In the genomic region with DNA sequence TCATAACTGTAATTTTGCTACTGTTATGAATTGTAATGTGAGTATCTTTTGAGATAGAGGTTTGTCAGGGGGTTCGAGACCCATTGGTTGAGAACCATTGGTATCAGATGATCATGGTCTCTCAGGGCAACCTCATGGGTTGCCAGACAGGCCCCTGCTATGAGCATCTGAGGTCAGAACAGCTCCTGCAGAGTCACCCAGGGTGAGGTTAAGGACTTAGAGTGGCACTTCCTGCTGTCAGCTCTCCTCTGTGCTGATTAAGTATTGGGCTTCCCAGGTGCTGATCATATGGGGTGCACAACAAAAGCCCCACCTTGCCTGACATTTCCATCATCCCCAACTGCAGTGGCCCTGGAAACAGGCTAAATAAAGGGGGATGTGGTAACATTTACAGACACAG, we compare ENCODE assay signal across 19 mouse cellular contexts. TPM values are rescaled to one million over a fixed set of nuclear protein-coding genes. Genes with fewer than 3 reads are reported as not detected.
A peak's percentile ranks its signal among the peaks of the same experiment; 100 is the strongest.
DNase-seq lines count a peak whose midpoint lies in the region; ATAC-seq lines count a peak whose summit lies in the region.
"Had no signal": no experiment of that assay in that cellular context is flagged by ENCODE, and none has a peak within 500 bp of the region (broad histone marks: within the 10 kb centered on the region; RNA-seq: fewer than 3 reads in every experiment).

No protein-coding gene starts in this region.

- H3K9me3 ChIP-seq in limb, embryonic 10.5 days (replicated peaks) = no peaks in the 10 kb centered on the region
- H3K9me3 ChIP-seq in forebrain, embryonic 12.5 days = no peaks in the 10 kb centered on the region
- no peaks in the 10 kb centered on the region for H3K9me3 ChIP-seq in forebrain, embryonic 16.5 days (ENCODE audit: control insufficient read depth, low read length)
- H3K9me3 ChIP-seq in hindbrain, embryonic 16.5 days (ENCODE audit: control insufficient read depth, low read length) = no peaks in the 10 kb centered on the region
- H3K9me3 ChIP-seq: embryonic facial prominence, embryonic 12.5 days had no signal

- ATAC-seq in common myeloid progenitor, adult 5-6 weeks (replicated peaks; ENCODE audit: low read depth, poor library complexity, severe bottlenecking) = 0 out of 2 replicates have a peak, but pooled peaks have one; percentile 45
- ATAC-seq in hematopoietic stem cell, adult 5-6 weeks (replicated peaks in 1 of 2; ENCODE audit: insufficient read depth in 1 of 2, low FRiP score in 2 of 2, low TSS enrichment in 1 of 2, low read depth in 1 of 2, poor library complexity in 2 of 2, severe bottlenecking in 2 of 2) = peak; percentile 68 to 76
- ATAC-seq in forebrain, embryonic 12.5 days (ENCODE audit: low FRiP score) = no peak
- ATAC-seq in forebrain, embryonic 16.5 days = no peak
- no peak for ATAC-seq in hindbrain, embryonic 16.5 days
- ATAC-seq: forebrain, embryonic 14.5 days; forebrain, postnatal 0 days had no signal

- intact Hi-C loops in heart, postnatal 10 days (cut with DNase I) = no loop called here

- no peaks in the 10 kb centered on the region for H3K36me3 ChIP-seq in limb, embryonic 10.5 days
- no peaks in the 10 kb centered on the region for H3K36me3 ChIP-seq in forebrain, embryonic 12.5 days (replicated peaks)
- H3K36me3 ChIP-seq in forebrain, embryonic 16.5 days (ENCODE audit: control insufficient read depth, insufficient read depth) = no peaks in the 10 kb centered on the region
- H3K36me3 ChIP-seq in hindbrain, embryonic 16.5 days (ENCODE audit: control insufficient read depth, insufficient read depth, low read length) = no peaks in the 10 kb centered on the region
- H3K36me3 ChIP-seq: embryonic facial prominence, embryonic 12.5 days had no signal

- no peak overlapping the region for H3K9ac ChIP-seq in forebrain, embryonic 12.5 days
- H3K9ac ChIP-seq in forebrain, embryonic 16.5 days (replicated peaks; ENCODE audit: low read depth, low read length) = no peak overlapping the region
- H3K9ac ChIP-seq in hindbrain, embryonic 16.5 days (ENCODE audit: low read depth, low read length) = no peak overlapping the region
- H3K9ac ChIP-seq: embryonic facial prominence, embryonic 12.5 days; forebrain, postnatal 0 days had no signal

- H3K4me2 ChIP-seq in forebrain, embryonic 12.5 days = no peak overlapping the region
- H3K4me2 ChIP-seq in forebrain, embryonic 16.5 days (ENCODE audit: low read length) = no peak overlapping the region
- no peak overlapping the region for H3K4me2 ChIP-seq in hindbrain, embryonic 16.5 days (ENCODE audit: low read length)
- H3K4me2 ChIP-seq: embryonic facial prominence, embryonic 12.5 days had no signal

- 0 out of 2 replicates have a peak overlapping the region, but pooled peaks have one; percentile 21 for H3K27ac ChIP-seq in limb, embryonic 10.5 days
- no peak overlapping the region for H3K27ac ChIP-seq in forebrain, embryonic 12.5 days
- no peak overlapping the region for H3K27ac ChIP-seq in forebrain, embryonic 16.5 days (ENCODE audit: low read length)
- H3K27ac ChIP-seq in hindbrain, embryonic 16.5 days (ENCODE audit: low read depth, low read length) = no peak overlapping the region
- H3K27ac ChIP-seq: embryonic facial prominence, embryonic 12.5 days had no signal

- WGBS in limb, embryonic 10.5 days = 84% methylated on average over 1 of the region's 1 CpGs
- WGBS in forebrain, embryonic 12.5 days = 88% methylated on average over 1 of the region's 1 CpGs
- 92% methylated on average over 1 of the region's 1 CpGs for WGBS in forebrain, embryonic 16.5 days
- WGBS in hindbrain, embryonic 16.5 days = 95% methylated on average over 1 of the region's 1 CpGs

- no peaks in the 10 kb centered on the region; the same call in 1 of the 2 replicates for H3K27me3 ChIP-seq in limb, embryonic 10.5 days (ENCODE audit: low read depth, poor library complexity, severe bottlenecking)
- no peaks in the 10 kb centered on the region for H3K27me3 ChIP-seq in forebrain, embryonic 12.5 days
- no peaks in the 10 kb centered on the region for H3K27me3 ChIP-seq in forebrain, embryonic 16.5 days (replicated peaks; ENCODE audit: control insufficient read depth, insufficient read depth, low read length)
- H3K27me3 ChIP-seq in hindbrain, embryonic 16.5 days (replicated peaks; ENCODE audit: control insufficient read depth, insufficient read depth, low read length) = no peaks in the 10 kb centered on the region; the same call in 1 of the 2 replicates
- H3K27me3 ChIP-seq: embryonic facial prominence, embryonic 12.5 days had no signal

- H3K4me3 ChIP-seq in limb, embryonic 10.5 days = no peak overlapping the region
- H3K4me3 ChIP-seq in forebrain, embryonic 12.5 days (replicated peaks) = no peak overlapping the region
- H3K4me3 ChIP-seq in forebrain, embryonic 16.5 days (replicated peaks; ENCODE audit: low read length) = no peak overlapping the region
- H3K4me3 ChIP-seq in hindbrain, embryonic 16.5 days (ENCODE audit: low read length) = no peak overlapping the region
- H3K4me3 ChIP-seq: embryonic facial prominence, embryonic 12.5 days had no signal

- DNase-seq in heart, adult 11 months = peak; percentile 59
- no peak for DNase-seq in heart, postnatal 10 days
- no peak for DNase-seq in limb, embryonic 10.5 days (ENCODE audit: low spot score)
- DNase-seq: adrenal gland, adult 8-10 months; adrenal gland, postnatal 14 days; adrenal gland, postnatal 36 days; cerebellum, adult 18-20 months; cerebellum, adult 8-10 months; embryo, embryonic 11 days; forebrain, postnatal 0 days had no signal

- peaks cover 56% of the 10 kb centered on the region for H3K4me1 ChIP-seq in limb, embryonic 10.5 days
- H3K4me1 ChIP-seq in forebrain, embryonic 12.5 days = peaks cover 3% of the 10 kb centered on the region; the same call in 1 of the 2 replicates
- peaks cover 3% of the 10 kb centered on the region; the same call in 1 of the 2 replicates for H3K4me1 ChIP-seq in forebrain, embryonic 16.5 days (replicated peaks; ENCODE audit: control insufficient read depth, insufficient read depth, low read length)
- H3K4me1 ChIP-seq in hindbrain, embryonic 16.5 days (ENCODE audit: control insufficient read depth, insufficient read depth, low read depth, low read length) = peaks cover 3% of the 10 kb centered on the region; the same call in 1 of the 2 replicates

RNA-seq across cellular contexts. Expression of a gene that starts 2.9 kb away (rescaled TPM):
- total RNA-seq in heart, postnatal 10 days (2021) = 10 to 100 TPM in 1 of 2 experiments, 1 to 10 TPM in 1; 8.1 to 11.1 TPM
- total RNA-seq in common myeloid progenitor, adult 5-6 weeks (2017) = 68.8 and 69.4 TPM in 2 replicates
- 93.8 and 124 TPM in 2 replicates for total RNA-seq in hematopoietic stem cell, adult 5-6 weeks (2017)
- 2.3 and 3.4 TPM in 2 replicates for polyA plus RNA-seq in limb, embryonic 10.5 days (2016; fragmentation: Nextera tagmentation; extraction: Ambion mirVana)
- 0.86 and 0.95 TPM in 2 replicates for polyA plus RNA-seq in forebrain, embryonic 12.5 days (2016; fragmentation: Nextera tagmentation; extraction: Ambion mirVana)
- polyA plus RNA-seq in forebrain, embryonic 16.5 days (2015; fragmentation: Nextera tagmentation; extraction: Ambion mirVana) = 0.90 and 1.5 TPM in 2 replicates
- 1.1 and 1.2 TPM in 2 replicates for polyA plus RNA-seq in hindbrain, embryonic 16.5 days (2015; fragmentation: Nextera tagmentation; extraction: Ambion mirVana)
- polyA plus RNA-seq: C2C12 had no signal

RNA-seq across cellular contexts. Expression of a gene that starts 46.3 kb away (rescaled TPM):
- total RNA-seq in heart, postnatal 10 days (2021) = not detected
- total RNA-seq in common myeloid progenitor, adult 5-6 weeks (2017) = not detected in 2 replicates
- total RNA-seq in hematopoietic stem cell, adult 5-6 weeks (2017) = not detected in 2 replicates
- 0.14 TPM in 1 of 2 replicates, not detected in the other for polyA plus RNA-seq in limb, embryonic 10.5 days (2016; fragmentation: Nextera tagmentation; extraction: Ambion mirVana)
- 0.28 and 0.49 TPM in 2 replicates for polyA plus RNA-seq in forebrain, embryonic 12.5 days (2016; fragmentation: Nextera tagmentation; extraction: Ambion mirVana)
- 0.73 and 0.91 TPM in 2 replicates for polyA plus RNA-seq in forebrain, embryonic 16.5 days (2015; fragmentation: Nextera tagmentation; extraction: Ambion mirVana)
- 1.8 and 2.0 TPM in 2 replicates for polyA plus RNA-seq in hindbrain, embryonic 16.5 days (2015; fragmentation: Nextera tagmentation; extraction: Ambion mirVana)
- total RNA-seq: adrenal gland, postnatal 14 days; MEL had no signal
- polyA plus RNA-seq: C2C12 had no signal

Comparison
In these comparisons a context has a peak if more than half of its experiments do, and no peak if none do; other contexts are left out.
1. ATAC-seq: peak in common myeloid progenitor, adult 5-6 weeks (single experiment) and hematopoietic stem cell, adult 5-6 weeks (2 of 2); none in forebrain, embryonic 12.5 days (single experiment), forebrain, embryonic 16.5 days (single experiment) and hindbrain, embryonic 16.5 days (single experiment).